Mouse (Mus musculus): ENCODE data around the gene Plac1.

GRCm38 (mm10) chrX:53041006-53041405 lies 198.9 kb downstream of the Plac1 start:
- TF ChIP-seq CTCF (IDR thresholded peaks at IDR 0.05; ENCODE audit: low read depth) (no peak), EP300 (IDR thresholded peaks at IDR 0.05; ENCODE audit: low read depth) (no peak)
